In genomic region chr5:113079783-113080182, GRCm38 (mm10) we compare ENCODE assay signal across 9 mouse cellular contexts. TPM values are rescaled to one million over a fixed set of nuclear protein-coding genes. Genes with fewer than 3 reads are reported as not detected.
DNase-seq lines count a peak whose midpoint lies in the region; ATAC-seq and TF ChIP-seq lines count a peak whose summit lies in the region.
"Had no signal": no experiment of that assay in that cellular context is flagged by ENCODE, and none has a peak within 500 bp of the region (broad histone marks: within the 10 kb centered on the region; RNA-seq: fewer than 3 reads in every experiment).

No protein-coding gene starts in this region.

- no peak for ATAC-seq in heart, embryonic 13.5 days (ENCODE audit: extremely low read depth, insufficient number of reproducible peaks, low FRiP score, low TSS enrichment)
- ATAC-seq in liver, embryonic 14.5 days (ENCODE audit: insufficient read depth), result no peak
- ATAC-seq in stomach, postnatal 0 days (ENCODE audit: low FRiP score, low TSS enrichment), result no peak

- peaks cover 9% of the 10 kb centered on the region for H3K9me3 ChIP-seq in CH12.LX (replicated peaks; ENCODE audit: low read length)
- peaks cover 7% of the 10 kb centered on the region; the same call in 1 of the 2 replicates for H3K9me3 ChIP-seq in heart, embryonic 13.5 days
- H3K9me3 ChIP-seq in liver, embryonic 14.5 days (ENCODE audit: control insufficient read depth, low read length), result no peaks in the 10 kb centered on the region
- H3K9me3 ChIP-seq in stomach, postnatal 0 days (ENCODE audit: control insufficient read depth, low read length), result no peaks in the 10 kb centered on the region

- peaks cover 8% of the 10 kb centered on the region for H3K4me1 ChIP-seq in heart, adult 2 months (ENCODE audit: control insufficient read depth, insufficient read depth, low read length)
- peaks cover 0 to 3% of the 10 kb centered on the region in 2 experiments; a peak in 1 of 4 replicates for H3K4me1 ChIP-seq in CH12.LX (ENCODE audit: control insufficient read depth in 1 of 2, insufficient read depth in 2 of 2)
- peaks cover 28% of the 10 kb centered on the region for H3K4me1 ChIP-seq in heart, embryonic 13.5 days
- no peaks in the 10 kb centered on the region for H3K4me1 ChIP-seq in liver, embryonic 14.5 days (replicated peaks; ENCODE audit: control insufficient read depth in 2 of 2, insufficient read depth in 2 of 2, low read length in 1 of 2)
- no peaks in the 10 kb centered on the region for H3K4me1 ChIP-seq in stomach, postnatal 0 days (replicated peaks; ENCODE audit: control insufficient read depth, insufficient read depth)

- intact Hi-C loops in heart, adult 2 months (cut with DNase I), result no loop called here

- no peak overlapping the region for H3K27ac ChIP-seq in heart, adult 2 months
- H3K27ac ChIP-seq in CH12.LX (ENCODE audit: insufficient read depth, low read depth), result no peak overlapping the region
- H3K27ac ChIP-seq in heart, embryonic 13.5 days (replicated peaks), result no peak overlapping the region
- no peak overlapping the region for H3K27ac ChIP-seq in liver, embryonic 14.5 days
- H3K27ac ChIP-seq in stomach, postnatal 0 days (replicated peaks), result no peak overlapping the region

- no peak; the same call in none of the 2 replicates for TF ChIP-seq RAD21 in CH12.LX (IDR thresholded peaks at IDR 0.05; ENCODE audit: low read depth, low read length)

- no peaks in the 10 kb centered on the region for H3K36me3 ChIP-seq in heart, adult 2 months (ENCODE audit: control insufficient read depth, insufficient read depth, low read length)
- H3K36me3 ChIP-seq in CH12.LX (replicated peaks in 1 of 2; ENCODE audit: control insufficient read depth in 1 of 2, insufficient read depth in 1 of 2, low read length in 1 of 2), result no peaks in the 10 kb centered on the region
- H3K36me3 ChIP-seq in heart, embryonic 13.5 days, result no peaks in the 10 kb centered on the region
- H3K36me3 ChIP-seq in liver, embryonic 14.5 days (replicated peaks; ENCODE audit: control insufficient read depth, insufficient read depth, low read depth), result no peaks in the 10 kb centered on the region
- no peaks in the 10 kb centered on the region for H3K36me3 ChIP-seq in stomach, postnatal 0 days (ENCODE audit: control insufficient read depth, insufficient read depth, low read length)

- no peak overlapping the region for H3K4me2 ChIP-seq in CH12.LX (ENCODE audit: insufficient read depth, low read depth, poor library complexity, severe bottlenecking)
- peak overlapping the region; percentile 54 for H3K4me2 ChIP-seq in heart, embryonic 13.5 days
- H3K4me2 ChIP-seq in liver, embryonic 14.5 days (ENCODE audit: low read depth), result no peak overlapping the region
- no peak overlapping the region for H3K4me2 ChIP-seq in stomach, postnatal 0 days (replicated peaks; ENCODE audit: low read depth)

- in situ Hi-C loops in CH12.LX (cut with MboI; ENCODE audit: low pct_ligation_motif_present, low pct_unique_long_range_greater_than_20kb, low sequenced_read_pairs), result no loop called here

- TF ChIP-seq EP300 in heart, adult 2 months (IDR thresholded peaks at IDR 0.05; ENCODE audit: insufficient read depth, low read depth, low read length), result no peak
- no peak for TF ChIP-seq EP300 in CH12.LX (IDR thresholded peaks at IDR 0.05; ENCODE audit: low read length)
- TF ChIP-seq EP300 in liver, embryonic 14.5 days (IDR thresholded peaks at IDR 0.05; ENCODE audit: low read depth), result no peak
- TF ChIP-seq EP300 in stomach, postnatal 0 days (optimal IDR thresholded peaks at IDR 0.05), result no peak

- DNase-seq in heart, adult 2 months, result no peak
- no peak for DNase-seq in heart, adult 9 months (ENCODE audit: low spot score in 2 of 2)
- DNase-seq in CH12.LX (ENCODE audit: extremely low read depth), result peak; percentile 8
- DNase-seq in cerebellum, postnatal 25 days, result peak; percentile 65 to 80
- no peak for DNase-seq in liver, embryonic 14.5 days (ENCODE audit: low read depth in 3 of 3, low spot score in 3 of 3)
- peak; percentile 48 for DNase-seq in stomach, postnatal 0 days (ENCODE audit: low spot score)
- no peak for DNase-seq in frontal cortex, postnatal 14 days (ENCODE audit: low spot score in 2 of 2)

- no peak for TF ChIP-seq POLR2A in heart, adult 2 months (IDR thresholded peaks at IDR 0.05; ENCODE audit: insufficient read depth, low read depth, low read length)
- no peak for TF ChIP-seq POLR2A in CH12.LX (IDR thresholded peaks at IDR 0.05; ENCODE audit: low read depth, low read length)

- WGBS in heart, adult 2 months, result 28% methylated on average over 21 of the region's 21 CpGs
- 24% methylated on average over 21 of the region's 21 CpGs for WGBS in heart, embryonic 13.5 days
- 24% methylated on average over 21 of the region's 21 CpGs for WGBS in liver, embryonic 14.5 days (ENCODE audit: insufficient replicate concordance)
- 28% methylated on average over 21 of the region's 21 CpGs for WGBS in stomach, postnatal 0 days

- peak; percentile 68 for TF ChIP-seq CTCF in heart, adult 2 months (IDR thresholded peaks at IDR 0.05)
- peak in 1 of 2 experiments; percentile 34; a peak in 2 of 4 replicates for TF ChIP-seq CTCF in CH12.LX (conservative IDR thresholded peaks at IDR 0.05 in 1 of 2, IDR thresholded peaks at IDR 0.05 in 1 of 2; ENCODE audit: low read depth in 2 of 2, low read length in 2 of 2)
- TF ChIP-seq CTCF in liver, embryonic 14.5 days (IDR thresholded peaks at IDR 0.05; ENCODE audit: low read depth), result peak; percentile 63
- peak; percentile 71 for TF ChIP-seq CTCF in stomach, postnatal 0 days (IDR thresholded peaks at IDR 0.05; ENCODE audit: low read depth)

- no peaks in the 10 kb centered on the region for H3K79me2 ChIP-seq in heart, adult 2 months (replicated peaks; ENCODE audit: control insufficient read depth, insufficient read depth, low read length)
- H3K79me2 ChIP-seq in CH12.LX (replicated peaks; ENCODE audit: control insufficient read depth, extremely low read depth, insufficient read depth, poor library complexity, severe bottlenecking), result no peaks in the 10 kb centered on the region

- H3K9ac ChIP-seq in heart, adult 2 months (ENCODE audit: low read depth, low read length), result no peak overlapping the region
- H3K9ac ChIP-seq in CH12.LX (ENCODE audit: insufficient read depth, low read depth), result no peak overlapping the region
- no peak overlapping the region for H3K9ac ChIP-seq in heart, embryonic 13.5 days
- no peak overlapping the region for H3K9ac ChIP-seq in liver, embryonic 14.5 days (replicated peaks)
- H3K9ac ChIP-seq in stomach, postnatal 0 days (ENCODE audit: low read length), result no peak overlapping the region

- no peak overlapping the region for H3K4me3 ChIP-seq in heart, adult 2 months
- H3K4me3 ChIP-seq in CH12.LX (replicated peaks in 1 of 3; ENCODE audit: low read depth in 2 of 3, low read length in 2 of 3, poor library complexity in 1 of 3), result no peak overlapping the region
- H3K4me3 ChIP-seq in heart, embryonic 13.5 days, result peak overlapping the region; percentile 18
- no peak overlapping the region for H3K4me3 ChIP-seq in liver, embryonic 14.5 days (ENCODE audit: insufficient read depth in 1 of 2, low read depth in 2 of 2, low read length in 2 of 2)
- no peak overlapping the region for H3K4me3 ChIP-seq in stomach, postnatal 0 days (ENCODE audit: low read depth, low read length)

- no peaks in the 10 kb centered on the region for H3K27me3 ChIP-seq in heart, adult 2 months (ENCODE audit: control insufficient read depth, insufficient read depth, low read length)
- peaks cover 43% of the 10 kb centered on the region for H3K27me3 ChIP-seq in CH12.LX (replicated peaks)
- peaks cover 33% of the 10 kb centered on the region for H3K27me3 ChIP-seq in heart, embryonic 13.5 days (replicated peaks)
- H3K27me3 ChIP-seq in liver, embryonic 14.5 days (ENCODE audit: control insufficient read depth, insufficient read depth, low read length), result no peaks in the 10 kb centered on the region
- H3K27me3 ChIP-seq in stomach, postnatal 0 days (ENCODE audit: control insufficient read depth, insufficient read depth, low read length), result no peaks in the 10 kb centered on the region

- dilution Hi-C loops in CH12.LX (cut with MboI; ENCODE audit: extremely low pct_ligation_motif_present, extremely low pct_unique_long_range_greater_than_20kb, low sequenced_read_pairs), result loop anchor here (25.0 kb wide), 1 partner anchor 108 kb away; no protein-coding TSS in a partner anchor

TF ChIP-seq in CH12.LX, 34 proteins besides CTCF, POLR2A, EP300 and RAD21 (continues in another document):
- TF ChIP-seq HCFC1 (IDR thresholded peaks at IDR 0.05; ENCODE audit: low read depth, low read length) (no peak), ZC3H11A (IDR thresholded peaks at IDR 0.05; ENCODE audit: low read depth, low read length) (no peak), ZNF384 (IDR thresholded peaks at IDR 0.05; ENCODE audit: low read depth, low read length) (no peak), MAZ (IDR thresholded peaks at IDR 0.05; ENCODE audit: low read depth, low read length) (no peak), POLR2AphosphoS2 (IDR thresholded peaks at IDR 0.05; ENCODE audit: low read depth, low read length) (no peak), E2F4 (IDR thresholded peaks at IDR 0.05; ENCODE audit: insufficient replicate concordance, low read depth, low read length) (no peak), CHD2 (IDR thresholded peaks at IDR 0.05; ENCODE audit: low read length) (no peak), ELF1 (IDR thresholded peaks at IDR 0.05; ENCODE audit: low read depth, low read length) (no peak), ZKSCAN1 (IDR thresholded peaks at IDR 0.05; ENCODE audit: borderline replicate concordance, low read depth, low read length) (no peak), USF2 (conservative IDR thresholded peaks at IDR 0.05; ENCODE audit: low read depth, low read length) (no peak), MEF2A (IDR thresholded peaks at IDR 0.05; ENCODE audit: borderline replicate concordance, low read depth, low read length) (no peak)

RNA-seq across cellular contexts. Expression of gene Crybb3, which starts 1.6 kb away (rescaled TPM):
- 1 to 10 TPM in 1 of 2 experiments, under 1 TPM in 1; 0.68 to 1.5 TPM for total RNA-seq in heart, adult 2 months (2021)
- 2.6 and 4.2 TPM in 2 replicates for polyA plus RNA-seq in heart, adult 2 months (2012; rRNA removed)
- total RNA-seq in CH12.LX (2012; rRNA removed) (not detected in 2 replicates), CH12.LX (2014; rRNA removed) (not detected in 2 replicates)
- polyA plus RNA-seq in CH12.LX (2012; ENCODE audit: insufficient read length, low read depth), result not detected in 2 replicates
- 0.86 and 0.93 TPM in 2 replicates for polyA plus RNA-seq in heart, embryonic 13.5 days (2015; fragmentation: Nextera tagmentation; extraction: Ambion mirVana)
- 0.06 and 0.09 TPM in 2 replicates for polyA plus RNA-seq in liver, embryonic 14.5 days (2012; rRNA removed)
- polyA plus RNA-seq in liver, embryonic 14.5 days (2014; fragmentation: Nextera tagmentation; extraction: Ambion mirVana), result not detected in 2 replicates
- 0.52 and 0.64 TPM in 2 replicates for polyA plus RNA-seq in stomach, postnatal 0 days (2015; fragmentation: Nextera tagmentation; extraction: Ambion mirVana)

RNA-seq across cellular contexts. Expression of gene Crybb2, which starts 9.9 kb away (rescaled TPM):
- total RNA-seq in heart, adult 2 months (2021), result not detected
- polyA plus RNA-seq in heart, adult 2 months (2012; rRNA removed), result not detected in 2 replicates
- total RNA-seq in CH12.LX (2012; rRNA removed), result not detected in 2 replicates
- total RNA-seq in CH12.LX (2014; rRNA removed), result not detected in 2 replicates
- polyA plus RNA-seq in CH12.LX (2012; ENCODE audit: insufficient read length, low read depth), result not detected in 2 replicates
- polyA plus RNA-seq in heart, embryonic 13.5 days (2015; fragmentation: Nextera tagmentation; extraction: Ambion mirVana), result not detected in 2 replicates
- not detected in 2 replicates for polyA plus RNA-seq in liver, embryonic 14.5 days (2012; rRNA removed)
- not detected in 2 replicates for polyA plus RNA-seq in liver, embryonic 14.5 days (2014; fragmentation: Nextera tagmentation; extraction: Ambion mirVana)
- polyA plus RNA-seq in stomach, postnatal 0 days (2015; fragmentation: Nextera tagmentation; extraction: Ambion mirVana), result not detected in 2 replicates
- total RNA-seq: layer of hippocampus, adult 18-20 months had no signal

Comparison
In these comparisons a context has a peak if more than half of its experiments do, and no peak if none do; other contexts are left out.
1. DNase-seq: peak in CH12.LX (single experiment), cerebellum, postnatal 25 days (2 of 2) and stomach, postnatal 0 days (single experiment); none in heart, adult 2 months (0 of 2), heart, adult 9 months (0 of 2), liver, embryonic 14.5 days (0 of 3) and frontal cortex, postnatal 14 days (0 of 2).